Mouse (Mus musculus): ENCODE measurements around the gene Pla1a.

DNA sequence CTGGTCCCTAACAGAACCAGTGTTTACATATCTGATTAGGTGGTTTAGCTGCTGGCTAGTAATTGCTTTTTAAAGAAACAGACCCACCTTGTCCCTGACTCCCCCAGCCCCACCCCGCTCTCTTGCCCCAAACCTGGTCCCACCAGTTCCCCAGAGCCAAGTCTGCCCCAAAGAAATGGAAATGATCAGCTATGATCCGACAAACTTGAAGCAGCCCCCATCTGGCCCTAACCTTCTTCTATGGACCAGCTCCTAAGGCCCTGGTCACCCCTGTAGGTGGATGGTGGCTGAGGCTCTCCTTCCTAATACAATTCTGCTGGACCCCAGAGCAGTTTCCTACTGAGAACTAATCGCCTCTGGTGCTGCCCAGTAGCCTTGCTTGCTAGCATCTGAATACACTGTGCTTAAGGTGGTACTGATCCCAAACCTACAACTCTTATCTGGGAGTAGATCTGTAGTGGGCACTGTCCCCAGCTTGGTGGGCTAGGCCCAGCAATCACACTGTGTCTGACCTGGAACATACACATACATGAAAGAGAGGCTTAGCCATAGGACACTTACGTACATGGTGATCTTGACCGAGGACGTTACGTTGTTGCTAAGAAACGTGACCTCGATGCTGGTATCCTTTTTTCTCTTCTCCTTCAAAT lies 32.5 kb downstream of the Pla1a start:
- TF ChIP-seq CTCF (IDR thresholded peaks at IDR 0.05; ENCODE audit: low read depth) (no peak), EP300 (IDR thresholded peaks at IDR 0.05; ENCODE audit: low read depth) (no peak)

Measured in liver, postnatal 0 days (tissue).